Mouse (Mus musculus): ENCODE measurements around the gene Zfp689.

DNA sequence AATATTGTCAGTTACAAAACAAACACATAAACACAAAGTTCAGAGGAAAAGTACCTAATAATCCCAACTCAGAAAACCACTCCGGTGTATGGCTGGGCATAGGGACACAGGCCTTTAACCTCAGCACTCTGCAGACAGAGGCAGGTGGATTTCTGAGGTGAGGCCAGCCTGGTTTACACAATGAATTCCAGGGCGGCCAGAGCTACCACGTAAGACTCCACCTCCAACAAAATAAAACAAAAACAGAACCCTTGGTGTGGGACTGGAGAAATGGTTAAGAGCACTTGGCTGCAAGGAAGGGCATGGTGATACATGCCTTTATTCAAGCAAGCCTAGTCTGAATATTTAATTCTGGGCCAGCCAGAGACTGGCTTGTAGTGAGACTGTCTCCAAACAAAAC, 42.9 kb upstream of the Zfp689 start:
- TF ChIP-seq CTCF (IDR thresholded peaks at IDR 0.05; ENCODE audit: control insufficient read depth, insufficient read depth, insufficient replicate concordance, low read depth, low read length) (no peak), POLR2A (IDR thresholded peaks at IDR 0.05; ENCODE audit: control insufficient read depth, low read depth, low read length) (no peak)

Measured in testis, adult 2 months (tissue).